17 mouse cellular contexts compared by ENCODE assay signal in genomic region chr4:94361528-94362217, GRCm38 (mm10).
DNase-seq lines count a peak whose midpoint lies in the region; ATAC-seq lines count a peak whose summit lies in the region.
"Had no signal": no experiment of that assay in that cellular context is flagged by ENCODE, and none has a peak within 500 bp of the region (broad histone marks: within the 10 kb centered on the region; RNA-seq: fewer than 3 reads in every experiment).

No protein-coding gene starts in this region.

- H3K27me3 ChIP-seq in hindbrain, embryonic 11.5 days (ENCODE audit: control insufficient read depth, insufficient read depth, low read length): no peaks in the 10 kb centered on the region
- H3K27me3 ChIP-seq in midbrain, embryonic 13.5 days: no peaks in the 10 kb centered on the region
- H3K27me3 ChIP-seq: intestine, embryonic 15.5 days; limb, embryonic 13.5 days had no signal

- H3K9me3 ChIP-seq in hindbrain, embryonic 11.5 days (ENCODE audit: control insufficient read depth, low read length): no peaks in the 10 kb centered on the region
- H3K9me3 ChIP-seq in midbrain, embryonic 13.5 days: no peaks in the 10 kb centered on the region
- H3K9me3 ChIP-seq: intestine, embryonic 15.5 days; limb, embryonic 13.5 days had no signal

- no peak overlapping the region for H3K4me2 ChIP-seq in hindbrain, embryonic 11.5 days (replicated peaks; ENCODE audit: low read depth, low read length)
- peak overlapping the region; percentile 30 for H3K4me2 ChIP-seq in midbrain, embryonic 13.5 days (replicated peaks)
- H3K4me2 ChIP-seq: intestine, embryonic 15.5 days; limb, embryonic 13.5 days had no signal

- H3K4me1 ChIP-seq in hindbrain, embryonic 11.5 days (replicated peaks; ENCODE audit: control insufficient read depth, insufficient read depth, low read length): no peaks in the 10 kb centered on the region
- peaks cover 12% of the 10 kb centered on the region for H3K4me1 ChIP-seq in midbrain, embryonic 13.5 days (replicated peaks)
- H3K4me1 ChIP-seq: intestine, embryonic 15.5 days had no signal

- H3K27ac ChIP-seq in hindbrain, embryonic 11.5 days (ENCODE audit: low read depth, low read length): no peak overlapping the region
- 0 out of 2 replicates have a peak overlapping the region, but pooled peaks have one; percentile 30 for H3K27ac ChIP-seq in midbrain, embryonic 13.5 days
- H3K27ac ChIP-seq: intestine, embryonic 15.5 days; limb, embryonic 13.5 days had no signal

- peak; percentile 63 for ATAC-seq in hindbrain, embryonic 11.5 days (ENCODE audit: low FRiP score)
- ATAC-seq in midbrain, embryonic 13.5 days: peak; percentile 61; the same call in 1 of the 2 replicates
- ATAC-seq: CD4-positive, CD25-positive, alpha-beta regulatory T cell, adult 4 months; intestine, embryonic 15.5 days had no signal

- peak; percentile 6 for DNase-seq in retina, postnatal 1 day
- no peak for DNase-seq in retina, embryonic 14.5 days (ENCODE audit: low spot score)
- peak; percentile 8 for DNase-seq in hindbrain, embryonic 11.5 days (ENCODE audit: low spot score)
- DNase-seq in heart, adult 18-20 months: no peak
- no peak for DNase-seq in left cerebral cortex, adult 8-10 months (ENCODE audit: low spot score in 2 of 2)
- DNase-seq in ovary, postnatal 36 days (ENCODE audit: low spot score): no peak
- DNase-seq: adrenal gland, postnatal 25 days; cerebellum, adult 11-12 months; heart, adult 11 months; lung, adult 18-20 months; lung, postnatal 4 days; thymus, adult 2 months had no signal

- WGBS in hindbrain, embryonic 11.5 days: 48% methylated on average over 12 of the region's 12 CpGs
- 29% methylated on average over 12 of the region's 12 CpGs for WGBS in midbrain, embryonic 13.5 days

- H3K36me3 ChIP-seq in hindbrain, embryonic 11.5 days (ENCODE audit: control insufficient read depth, insufficient read depth, low read length): no peaks in the 10 kb centered on the region
- no peaks in the 10 kb centered on the region for H3K36me3 ChIP-seq in midbrain, embryonic 13.5 days
- H3K36me3 ChIP-seq: intestine, embryonic 15.5 days; limb, embryonic 13.5 days had no signal

- H3K4me3 ChIP-seq in hindbrain, embryonic 11.5 days (ENCODE audit: low read depth, low read length): no peak overlapping the region
- H3K4me3 ChIP-seq in midbrain, embryonic 13.5 days (replicated peaks): no peak overlapping the region
- H3K4me3 ChIP-seq: intestine, embryonic 15.5 days; limb, embryonic 13.5 days; myocyte had no signal

- no peak overlapping the region for H3K9ac ChIP-seq in hindbrain, embryonic 11.5 days (ENCODE audit: low read depth, low read length)
- 0 out of 2 replicates have a peak overlapping the region, but pooled peaks have one; percentile 5 for H3K9ac ChIP-seq in midbrain, embryonic 13.5 days (replicated peaks)
- H3K9ac ChIP-seq: intestine, embryonic 15.5 days; limb, embryonic 13.5 days had no signal

Comparison
In these comparisons a context has a peak if more than half of its experiments do, and no peak if none do; other contexts are left out.
1. DNase-seq: peak in retina, postnatal 1 day (single experiment) and hindbrain, embryonic 11.5 days (single experiment); none in retina, embryonic 14.5 days (single experiment), heart, adult 18-20 months (0 of 2), left cerebral cortex, adult 8-10 months (0 of 2) and ovary, postnatal 36 days (single experiment).